Mouse (Mus musculus) hindbrain, embryonic 13.5 days (tissue): ENCODE measurements around the gene Slc35f3. TPM values are rescaled to one million over a fixed set of nuclear protein-coding genes. Genes with fewer than 3 reads are reported as not detected.

ENCODE experiments used
- ATAC-seq: fragments of 200-750 bp; cut with Nextera tagmentation; 2 replicates; pipeline ENCODE4 v1.8.0; 2017; ENCODE audit warnings: moderate TSS enrichment; ENCODE audit not compliant: low FRiP score
- H3K27ac ChIP-seq: fragments of 300-500 bp; sonication (generic); 2 replicates; pipeline ENCODE4 v1.5.1; 2015; ENCODE audit warnings: inconsistent platforms, mild to moderate bottlenecking, moderate library complexity
- H3K27me3 ChIP-seq: fragments of 300-500 bp; sonication (generic); 2 replicates; pipeline ENCODE4 v1.6.1; 2015; ENCODE audit warnings: mild to moderate bottlenecking, inconsistent platforms
- H3K36me3 ChIP-seq: fragments of 300-500 bp; sonication (generic); 2 replicates; pipeline ENCODE4 v1.6.1; 2015; ENCODE audit warnings: mild to moderate bottlenecking, inconsistent platforms
- H3K4me1 ChIP-seq: fragments of 300-500 bp; sonication (generic); replicated peaks from 2 replicates; pipeline ENCODE4 v1.6.1; 2015; ENCODE audit warnings: inconsistent platforms
- H3K4me2 ChIP-seq: fragments of 300-500 bp; sonication (generic); 2 replicates; pipeline ENCODE4 v1.6.1; 2015; ENCODE audit warnings: inconsistent platforms, mild to moderate bottlenecking, moderate library complexity
- H3K4me3 ChIP-seq: fragments of 300-500 bp; sonication (generic); 2 replicates; pipeline ENCODE4 v1.5.1; 2015; ENCODE audit warnings: mild to moderate bottlenecking, inconsistent platforms
- H3K9ac ChIP-seq: fragments of 300-500 bp; sonication (generic); 2 replicates; pipeline ENCODE4 v1.6.1; 2015; ENCODE audit warnings: mild to moderate bottlenecking, inconsistent platforms
- H3K9me3 ChIP-seq: fragments of 300-500 bp; sonication (generic); 2 replicates; pipeline ENCODE4 v1.6.1; 2016; ENCODE audit warnings: inconsistent platforms
- WGBS: fragments of 180-500 bp; shearing (Covaris S2); methylation state at CpG from one replicate; pipeline ENCODE4 v1.1.7; 2015; 5-methylcytosine and 5-hydroxymethylcytosine counted together
- polyA plus RNA-seq: library from polyadenylated mRNA; unstranded; fragments of >200 nt; fragmentation: Nextera tagmentation; extraction: Ambion mirVana; gene quantifications from 2 replicates; pipeline ENCODE4 v1.2.1, GENCODE M21; 2015

The Slc35f3 gene
- polyA plus RNA-seq, 1 experiment from 2014 or later = 1.3 TPM

- Histone ChIP-seq H3K4me1 (no peaks in the 10 kb centered on the region), H3K27me3 (no peaks in the 10 kb centered on the region), H3K4me3 (no peak overlapping the region), H3K4me2 (no peak overlapping the region), H3K9me3 (no peaks in the 10 kb centered on the region), H3K27ac (no peak overlapping the region), H3K36me3 (no peaks in the 10 kb centered on the region), H3K9ac (no peak overlapping the region)
- WGBS = 76% methylated on average over 1 of the region's 1 CpGs
- ATAC-seq = no peak
Measured at GRCm38 (mm10) chr8:126341200-126341599, 42.8 kb downstream of the Slc35f3 start.

- WGBS = 82% methylated on average over 5 of the region's 5 CpGs
- Histone ChIP-seq H3K4me1 (no peaks in the 10 kb centered on the region), H3K27ac (no peak overlapping the region), H3K27me3 (no peaks in the 10 kb centered on the region), H3K36me3 (no peaks in the 10 kb centered on the region), H3K4me3 (no peak overlapping the region), H3K4me2 (no peak overlapping the region), H3K9me3 (no peaks in the 10 kb centered on the region), H3K9ac (no peak overlapping the region)
- no peak for ATAC-seq
Measured at GRCm38 (mm10) chr8:126343427-126343826, 45.1 kb downstream of the Slc35f3 start.

- H3K9ac ChIP-seq = no peak overlapping the region
- H3K9me3 ChIP-seq = no peaks in the 10 kb centered on the region
- H3K36me3 ChIP-seq = no peaks in the 10 kb centered on the region
- H3K27me3 ChIP-seq = no peaks in the 10 kb centered on the region
- no peaks in the 10 kb centered on the region for H3K4me1 ChIP-seq
- no peak overlapping the region for H3K4me3 ChIP-seq
- no peak overlapping the region for H3K27ac ChIP-seq
- no peak for ATAC-seq
- whole genome bisulfite sequencing = 65% methylated on average over 4 of the region's 4 CpGs
- H3K4me2 ChIP-seq = no peak overlapping the region
Measured at GRCm38 (mm10) chr8:126345100-126345499, 46.7 kb downstream of the Slc35f3 start.

GRCm38 (mm10) chr8:126353259-126353658 lies 54.9 kb downstream of the Slc35f3 start:
- H3K9me3 ChIP-seq = no peaks in the 10 kb centered on the region
- H3K4me2 ChIP-seq = no peak overlapping the region
- no peak overlapping the region for H3K9ac ChIP-seq
- no peaks in the 10 kb centered on the region for H3K27me3 ChIP-seq
- no peaks in the 10 kb centered on the region for H3K4me1 ChIP-seq
- no peak overlapping the region for H3K27ac ChIP-seq
- WGBS = 88% methylated on average over 1 of the region's 1 CpGs
- no peak for ATAC-seq
- no peak overlapping the region for H3K4me3 ChIP-seq
- no peaks in the 10 kb centered on the region for H3K36me3 ChIP-seq

GRCm38 (mm10) chr8:126357946-126358345 lies 59.6 kb downstream of the Slc35f3 start:
- H3K9ac ChIP-seq = no peak overlapping the region
- no peaks in the 10 kb centered on the region for H3K9me3 ChIP-seq
- no peak overlapping the region for H3K4me3 ChIP-seq
- 0 out of 2 replicates have a peak, but pooled peaks cover 5% of the 10 kb centered on the region for H3K4me1 ChIP-seq
- no peak overlapping the region for H3K4me2 ChIP-seq
- no peaks in the 10 kb centered on the region for H3K36me3 ChIP-seq
- no peak for ATAC-seq
- no peaks in the 10 kb centered on the region for H3K27me3 ChIP-seq
- no peak overlapping the region for H3K27ac ChIP-seq
- WGBS = 29% methylated on average over 3 of the region's 3 CpGs

- no peaks in the 10 kb centered on the region for H3K36me3 ChIP-seq
Measured at GRCm38 (mm10) chr8:126359296-126359695, 60.9 kb downstream of the Slc35f3 start.

GRCm38 (mm10) chr8:126360106-126360505 lies 61.7 kb downstream of the Slc35f3 start:
- ATAC-seq = no peak
- no peaks in the 10 kb centered on the region for H3K9me3 ChIP-seq
- H3K27me3 ChIP-seq = no peaks in the 10 kb centered on the region
- H3K27ac ChIP-seq = 0 out of 2 replicates have a peak overlapping the region, but pooled peaks have one; percentile 24
- no peak overlapping the region for H3K4me2 ChIP-seq
- H3K9ac ChIP-seq = no peak overlapping the region
- no peak overlapping the region for H3K4me3 ChIP-seq
- 80% methylated on average over 11 of the region's 11 CpGs for WGBS
- no peaks in the 10 kb centered on the region for H3K36me3 ChIP-seq
- 0 out of 2 replicates have a peak, but pooled peaks cover 5% of the 10 kb centered on the region for H3K4me1 ChIP-seq

More at GRCm38 (mm10) chr8:126359296-126359695, 60.9 kb downstream of the Slc35f3 start:
- peak overlapping the region; percentile 24; the same call in 1 of the 2 replicates for H3K27ac ChIP-seq
- H3K4me3 ChIP-seq = no peak overlapping the region
- H3K4me1 ChIP-seq = 0 out of 2 replicates have a peak, but pooled peaks cover 5% of the 10 kb centered on the region
- WGBS = 56% methylated on average over 6 of the region's 6 CpGs
- H3K4me2 ChIP-seq = no peak overlapping the region
- H3K9me3 ChIP-seq = no peaks in the 10 kb centered on the region
- no peak for ATAC-seq
- peak overlapping the region; percentile 24; the same call in 1 of the 2 replicates for H3K9ac ChIP-seq
- H3K27me3 ChIP-seq = no peaks in the 10 kb centered on the region

GRCm38 (mm10) chr8:126360701-126361100 lies 62.3 kb downstream of the Slc35f3 start:
- 70% methylated on average over 5 of the region's 5 CpGs for WGBS

GRCm38 (mm10) chr8:126366251-126366650 lies 67.9 kb downstream of the Slc35f3 start:
- WGBS = 71% methylated on average over 3 of the region's 3 CpGs
- Histone ChIP-seq H3K36me3 (no peaks in the 10 kb centered on the region), H3K4me3 (no peak overlapping the region), H3K9me3 (no peaks in the 10 kb centered on the region), H3K4me1 (no peaks in the 10 kb centered on the region), H3K9ac (no peak overlapping the region), H3K27ac (no peak overlapping the region), H3K4me2 (no peak overlapping the region), H3K27me3 (no peaks in the 10 kb centered on the region)
- ATAC-seq = no peak

More at GRCm38 (mm10) chr8:126360701-126361100, 62.3 kb downstream of the Slc35f3 start:
- H3K4me1 ChIP-seq = 0 out of 2 replicates have a peak, but pooled peaks cover 5% of the 10 kb centered on the region
- H3K4me2 ChIP-seq = no peak overlapping the region
- H3K36me3 ChIP-seq = no peaks in the 10 kb centered on the region
- H3K9ac ChIP-seq = no peak overlapping the region
- ATAC-seq = no peak
- H3K4me3 ChIP-seq = no peak overlapping the region
- no peak overlapping the region for H3K27ac ChIP-seq
- no peaks in the 10 kb centered on the region for H3K9me3 ChIP-seq
- H3K27me3 ChIP-seq = no peaks in the 10 kb centered on the region

- 81% methylated on average over 10 of the region's 10 CpGs for WGBS
- no peak for ATAC-seq
Measured at GRCm38 (mm10) chr8:126368349-126369054, 70.1 kb downstream of the Slc35f3 start.

GRCm38 (mm10) chr8:126371871-126372270 lies 73.5 kb downstream of the Slc35f3 start:
- H3K4me1 ChIP-seq = no peaks in the 10 kb centered on the region
- no peak for ATAC-seq
- no peak overlapping the region for H3K9ac ChIP-seq
- H3K27me3 ChIP-seq = 0 out of 2 replicates have a peak, but pooled peaks cover 1% of the 10 kb centered on the region
- no peaks in the 10 kb centered on the region for H3K9me3 ChIP-seq
- no peak overlapping the region for H3K4me2 ChIP-seq
- no peak overlapping the region for H3K27ac ChIP-seq
- 88% methylated on average over 3 of the region's 3 CpGs for WGBS
- no peak overlapping the region for H3K4me3 ChIP-seq
- no peaks in the 10 kb centered on the region for H3K36me3 ChIP-seq

More at GRCm38 (mm10) chr8:126368349-126369054, 70.1 kb downstream of the Slc35f3 start:
- H3K4me3 ChIP-seq = no peak overlapping the region
- H3K4me1 ChIP-seq = no peaks in the 10 kb centered on the region
- no peak overlapping the region for H3K4me2 ChIP-seq
- no peaks in the 10 kb centered on the region for H3K36me3 ChIP-seq
- H3K27ac ChIP-seq = no peak overlapping the region
- H3K27me3 ChIP-seq = no peaks in the 10 kb centered on the region
- H3K9ac ChIP-seq = no peak overlapping the region
- H3K9me3 ChIP-seq = no peaks in the 10 kb centered on the region

GRCm38 (mm10) chr8:126379580-126379979 lies 81.2 kb downstream of the Slc35f3 start:
- H3K9ac ChIP-seq = no peak overlapping the region
- 92% methylated on average over 6 of the region's 6 CpGs for WGBS
- no peak overlapping the region for H3K4me3 ChIP-seq
- H3K36me3 ChIP-seq = no peaks in the 10 kb centered on the region
- ATAC-seq = no peak
- peaks cover 5% of the 10 kb centered on the region; the same call in 1 of the 2 replicates for H3K27me3 ChIP-seq
- H3K4me2 ChIP-seq = no peak overlapping the region
- no peaks in the 10 kb centered on the region for H3K9me3 ChIP-seq
- no peaks in the 10 kb centered on the region for H3K4me1 ChIP-seq
- H3K27ac ChIP-seq = no peak overlapping the region

- ATAC-seq = no peak
- Histone ChIP-seq H3K4me3 (no peak overlapping the region), H3K27ac (no peak overlapping the region), H3K9ac (no peak overlapping the region), H3K9me3 (no peaks in the 10 kb centered on the region), H3K36me3 (no peaks in the 10 kb centered on the region), H3K4me2 (no peak overlapping the region), H3K27me3 (peaks cover 8% of the 10 kb centered on the region; the same call in 1 of the 2 replicates), H3K4me1 (no peaks in the 10 kb centered on the region)
- WGBS = 59% methylated on average over 2 of the region's 2 CpGs
Measured at GRCm38 (mm10) chr8:126380141-126380540, 81.8 kb downstream of the Slc35f3 start.
